Mouse (Mus musculus): ENCODE measurements around the gene Nol11. TPM values are rescaled to one million over a fixed set of nuclear protein-coding genes. Genes with fewer than 3 reads are reported as not detected.

Gene Nol11
- polyA plus RNA-seq (2014; fragmentation: Nextera tagmentation; extraction: Ambion mirVana): 43.0 and 43.3 TPM in 2 replicates

GRCm38 (mm10) chr11:107188565-107189552 lies at the start of gene Nol11:
Gene Nol11 (minus strand): TSS chr11:107189381.
- H3K36me3 ChIP-seq (ENCODE audit: control insufficient read depth, insufficient read depth, low read length): peaks cover 29% of the 10 kb centered on the region

GRCm38 (mm10) chr11:107238506-107238905 lies 49.3 kb upstream of the Nol11 start:
- 78% methylated on average over 6 of the region's 6 CpGs for WGBS
- Histone ChIP-seq H3K4me1 (ENCODE audit: control insufficient read depth in 2 of 2, insufficient read depth in 2 of 2, low read length in 2 of 2) (peaks cover 3 to 9% of the 10 kb centered on the region in 2 experiments; a peak in 2 of 4 replicates), H3K4me2 (ENCODE audit: low read length) (no peak overlapping the region), H3K9ac (ENCODE audit: low read length) (no peak overlapping the region), H3K36me3 (ENCODE audit: control insufficient read depth, insufficient read depth, low read length) (peaks cover 2% of the 10 kb centered on the region; the same call in 1 of the 2 replicates), H3K27me3 (ENCODE audit: control insufficient read depth, insufficient read depth, low read length) (no peaks in the 10 kb centered on the region), H3K4me3 (ENCODE audit: control insufficient read depth in 1 of 2, insufficient read depth in 1 of 2, low read depth in 1 of 2, low read length in 2 of 2) (no peak overlapping the region), H3K9me3 (ENCODE audit: control insufficient read depth, low read length) (no peaks in the 10 kb centered on the region), H3K27ac (replicated peaks in 1 of 2; ENCODE audit: control insufficient read depth in 1 of 2, insufficient read depth in 1 of 2, low read depth in 2 of 2, low read length in 2 of 2) (no peak overlapping the region)
- ATAC-seq (ENCODE audit: insufficient number of reproducible peaks, insufficient read depth, low FRiP score, low read depth): no peak

More at GRCm38 (mm10) chr11:107188565-107189552, at the start of gene Nol11:
- peak; percentile 95 for ATAC-seq (ENCODE audit: insufficient number of reproducible peaks, insufficient read depth, low FRiP score, low read depth)
- Histone ChIP-seq H3K27me3 (ENCODE audit: control insufficient read depth, insufficient read depth, low read length) (no peaks in the 10 kb centered on the region), H3K9me3 (ENCODE audit: control insufficient read depth, low read length) (no peaks in the 10 kb centered on the region), H3K4me3 (ENCODE audit: control insufficient read depth in 1 of 2, insufficient read depth in 1 of 2, low read depth in 1 of 2, low read length in 2 of 2) (peak within 1 kb of the TSS; percentile 91 to 92), H3K4me1 (ENCODE audit: control insufficient read depth in 2 of 2, insufficient read depth in 2 of 2, low read length in 2 of 2) (peaks cover 2 to 5% of the 10 kb centered on the region in 2 experiments; a peak in 3 of 4 replicates), H3K4me2 (ENCODE audit: low read length) (peak within 1 kb of the TSS; percentile 80), H3K9ac (ENCODE audit: low read length) (peak within 1 kb of the TSS; percentile 93), H3K27ac (replicated peaks in 1 of 2; ENCODE audit: control insufficient read depth in 1 of 2, insufficient read depth in 1 of 2, low read depth in 2 of 2, low read length in 2 of 2) (peak within 1 kb of the TSS; percentile 72 to 76)
- under 1% methylated on average over 62 of the region's 62 CpGs for WGBS

GRCm38 (mm10) chr11:107237532-107237931 lies 48.4 kb upstream of the Nol11 start:
- Histone ChIP-seq H3K9ac (ENCODE audit: low read length) (no peak overlapping the region), H3K27me3 (ENCODE audit: control insufficient read depth, insufficient read depth, low read length) (no peaks in the 10 kb centered on the region), H3K9me3 (ENCODE audit: control insufficient read depth, low read length) (no peaks in the 10 kb centered on the region), H3K36me3 (ENCODE audit: control insufficient read depth, insufficient read depth, low read length) (peaks cover 5% of the 10 kb centered on the region; the same call in 1 of the 2 replicates), H3K27ac (replicated peaks in 1 of 2; ENCODE audit: control insufficient read depth in 1 of 2, insufficient read depth in 1 of 2, low read depth in 2 of 2, low read length in 2 of 2) (no peak overlapping the region), H3K4me2 (ENCODE audit: low read length) (no peak overlapping the region), H3K4me3 (ENCODE audit: control insufficient read depth in 1 of 2, insufficient read depth in 1 of 2, low read depth in 1 of 2, low read length in 2 of 2) (no peak overlapping the region), H3K4me1 (ENCODE audit: control insufficient read depth in 2 of 2, insufficient read depth in 2 of 2, low read length in 2 of 2) (peaks cover 3 to 9% of the 10 kb centered on the region in 2 experiments; a peak in 2 of 4 replicates)
- no peak for ATAC-seq (ENCODE audit: insufficient number of reproducible peaks, insufficient read depth, low FRiP score, low read depth)
- 88% methylated on average over 4 of the region's 4 CpGs for WGBS

GRCm38 (mm10) chr11:107233252-107233890 lies 44.2 kb upstream of the Nol11 start:
- Histone ChIP-seq H3K4me3 (ENCODE audit: control insufficient read depth in 1 of 2, insufficient read depth in 1 of 2, low read depth in 1 of 2, low read length in 2 of 2) (no peak overlapping the region), H3K4me1 (ENCODE audit: control insufficient read depth in 2 of 2, insufficient read depth in 2 of 2, low read length in 2 of 2) (peaks cover 3 to 9% of the 10 kb centered on the region in 2 experiments; a peak in 2 of 4 replicates), H3K4me2 (ENCODE audit: low read length) (no peak overlapping the region), H3K36me3 (ENCODE audit: control insufficient read depth, insufficient read depth, low read length) (peaks cover 11% of the 10 kb centered on the region; the same call in 1 of the 2 replicates), H3K9me3 (ENCODE audit: control insufficient read depth, low read length) (peaks cover 6% of the 10 kb centered on the region), H3K9ac (ENCODE audit: low read length) (no peak overlapping the region), H3K27ac (replicated peaks in 1 of 2; ENCODE audit: control insufficient read depth in 1 of 2, insufficient read depth in 1 of 2, low read depth in 2 of 2, low read length in 2 of 2) (no peak overlapping the region), H3K27me3 (ENCODE audit: control insufficient read depth, insufficient read depth, low read length) (no peaks in the 10 kb centered on the region)
- no peak for ATAC-seq (ENCODE audit: insufficient number of reproducible peaks, insufficient read depth, low FRiP score, low read depth)
- WGBS: 89% methylated on average over 5 of the region's 5 CpGs

GRCm38 (mm10) chr11:107230128-107230527 lies 40.9 kb upstream of the Nol11 start:
- H3K9ac ChIP-seq (ENCODE audit: low read length): no peak overlapping the region
- no peak overlapping the region for H3K27ac ChIP-seq (replicated peaks in 1 of 2; ENCODE audit: control insufficient read depth in 1 of 2, insufficient read depth in 1 of 2, low read depth in 2 of 2, low read length in 2 of 2)
- H3K27me3 ChIP-seq (ENCODE audit: control insufficient read depth, insufficient read depth, low read length): no peaks in the 10 kb centered on the region
- H3K9me3 ChIP-seq (ENCODE audit: control insufficient read depth, low read length): peaks cover 6% of the 10 kb centered on the region
- 83% methylated on average over 10 of the region's 10 CpGs for WGBS
- peaks cover 7 to 10% of the 10 kb centered on the region in 2 experiments for H3K4me1 ChIP-seq (ENCODE audit: control insufficient read depth in 2 of 2, insufficient read depth in 2 of 2, low read length in 2 of 2)
- H3K4me3 ChIP-seq (ENCODE audit: control insufficient read depth in 1 of 2, insufficient read depth in 1 of 2, low read depth in 1 of 2, low read length in 2 of 2): no peak overlapping the region
- no peak overlapping the region for H3K4me2 ChIP-seq (ENCODE audit: low read length)
- H3K36me3 ChIP-seq (ENCODE audit: control insufficient read depth, insufficient read depth, low read length): peaks cover 11% of the 10 kb centered on the region; the same call in 1 of the 2 replicates
- ATAC-seq (ENCODE audit: insufficient number of reproducible peaks, insufficient read depth, low FRiP score, low read depth): no peak

GRCm38 (mm10) chr11:107226431-107226830 lies 37.2 kb upstream of the Nol11 start:
- H3K4me2 ChIP-seq (ENCODE audit: low read length): no peak overlapping the region
- H3K36me3 ChIP-seq (ENCODE audit: control insufficient read depth, insufficient read depth, low read length): no peaks in the 10 kb centered on the region
- H3K27ac ChIP-seq (replicated peaks in 1 of 2; ENCODE audit: control insufficient read depth in 1 of 2, insufficient read depth in 1 of 2, low read depth in 2 of 2, low read length in 2 of 2): no peak overlapping the region
- peaks cover 23 to 34% of the 10 kb centered on the region in 2 experiments for H3K4me1 ChIP-seq (ENCODE audit: control insufficient read depth in 2 of 2, insufficient read depth in 2 of 2, low read length in 2 of 2)
- 95% methylated on average over 1 of the region's 1 CpGs for WGBS
- H3K9me3 ChIP-seq (ENCODE audit: control insufficient read depth, low read length): peaks cover 1% of the 10 kb centered on the region; the same call in 1 of the 2 replicates
- no peak for ATAC-seq (ENCODE audit: insufficient number of reproducible peaks, insufficient read depth, low FRiP score, low read depth)
- no peaks in the 10 kb centered on the region for H3K27me3 ChIP-seq (ENCODE audit: control insufficient read depth, insufficient read depth, low read length)
- H3K4me3 ChIP-seq (ENCODE audit: control insufficient read depth in 1 of 2, insufficient read depth in 1 of 2, low read depth in 1 of 2, low read length in 2 of 2): no peak overlapping the region
- no peak overlapping the region for H3K9ac ChIP-seq (ENCODE audit: low read length)

- no peak for ATAC-seq (ENCODE audit: insufficient number of reproducible peaks, insufficient read depth, low FRiP score, low read depth)
- Histone ChIP-seq H3K9me3 (ENCODE audit: control insufficient read depth, low read length) (no peaks in the 10 kb centered on the region; the same call in 1 of the 2 replicates), H3K4me3 (ENCODE audit: control insufficient read depth in 1 of 2, insufficient read depth in 1 of 2, low read depth in 1 of 2, low read length in 2 of 2) (no peak overlapping the region), H3K27me3 (ENCODE audit: control insufficient read depth, insufficient read depth, low read length) (no peaks in the 10 kb centered on the region), H3K4me1 (ENCODE audit: control insufficient read depth in 2 of 2, insufficient read depth in 2 of 2, low read length in 2 of 2) (peaks cover 23 to 34% of the 10 kb centered on the region in 2 experiments), H3K4me2 (ENCODE audit: low read length) (no peak overlapping the region), H3K36me3 (ENCODE audit: control insufficient read depth, insufficient read depth, low read length) (no peaks in the 10 kb centered on the region), H3K27ac (replicated peaks in 1 of 2; ENCODE audit: control insufficient read depth in 1 of 2, insufficient read depth in 1 of 2, low read depth in 2 of 2, low read length in 2 of 2) (peak overlapping the region; percentile 77 to 80), H3K9ac (ENCODE audit: low read length) (no peak overlapping the region)
- 55% methylated on average over 10 of the region's 10 CpGs for WGBS
These were observed 36.8 kb upstream of the Nol11 start for GRCm38 (mm10) chr11:107226013-107226412.

All from heart, embryonic 14.5 days (tissue).